Mouse (Mus musculus): ENCODE measurements around the gene Serpina11. TPM values are rescaled to one million over a fixed set of nuclear protein-coding genes. Genes with fewer than 3 reads are reported as not detected.

The Serpina11 gene
- polyA plus RNA-seq, 1 experiment from 2014 or later = 0.32 TPM

DNA sequence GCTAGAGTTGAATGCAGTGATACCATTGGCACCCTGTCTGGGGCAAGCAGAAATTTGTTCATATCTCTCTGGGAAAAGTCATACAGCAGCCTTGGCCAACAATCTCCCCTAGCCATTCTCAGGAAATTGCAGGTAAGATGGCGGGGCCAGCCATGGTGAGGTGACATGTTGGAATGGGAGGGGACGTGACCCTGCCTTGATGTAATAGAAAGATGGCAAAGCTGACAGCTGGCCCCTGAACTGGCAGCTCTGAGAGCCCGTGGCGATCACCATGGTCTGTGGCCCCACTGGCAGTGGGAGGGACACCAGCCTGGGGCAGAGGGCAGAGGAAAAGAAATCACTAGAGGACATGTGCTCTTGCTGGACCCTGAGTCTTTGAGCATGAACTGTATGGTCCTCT, 43.5 kb downstream of the Serpina11 start:
- Histone ChIP-seq H3K9me3 (ENCODE audit: control insufficient read depth, low read length) (no peaks in the 10 kb centered on the region), H3K36me3 (ENCODE audit: control insufficient read depth, insufficient read depth, low read length) (no peaks in the 10 kb centered on the region), H3K27me3 (ENCODE audit: control insufficient read depth, insufficient read depth, low read length) (no peaks in the 10 kb centered on the region), H3K4me2 (replicated peaks; ENCODE audit: low read depth) (no peak overlapping the region), H3K4me1 (replicated peaks; ENCODE audit: control insufficient read depth, insufficient read depth) (no peaks in the 10 kb centered on the region), H3K4me3 (ENCODE audit: low read depth, low read length) (no peak overlapping the region), H3K27ac (replicated peaks) (no peak overlapping the region), H3K9ac (ENCODE audit: low read length) (no peak overlapping the region)
- ATAC-seq (ENCODE audit: low FRiP score, low TSS enrichment) (no peak), DNase-seq (ENCODE audit: low spot score) (no peak)
- TF ChIP-seq CTCF (IDR thresholded peaks at IDR 0.05; ENCODE audit: low read depth) (no peak), EP300 (optimal IDR thresholded peaks at IDR 0.05) (no peak)
- 95% methylated on average over 4 of the region's 4 CpGs for WGBS

Other genes with a start within 250 kb of the Serpina11 start
- 2.5 and 4.1 TPM in 2 replicates for gene Serpina1d, start 216.4 kb downstream of the Serpina11 start, polyA plus RNA-seq (2015; fragmentation: Nextera tagmentation; extraction: Ambion mirVana)
- 3.9 and 5.8 TPM in 2 replicates for gene Serpina1b, start 159.6 kb downstream of the Serpina11 start, polyA plus RNA-seq (2015; fragmentation: Nextera tagmentation; extraction: Ambion mirVana)
- 3.5 and 6.7 TPM in 2 replicates for gene Serpina1a, start 126.4 kb downstream of the Serpina11 start, polyA plus RNA-seq (2015; fragmentation: Nextera tagmentation; extraction: Ambion mirVana)
- gene Serpina1c, start 85.1 kb downstream of the Serpina11 start, polyA plus RNA-seq (2015; fragmentation: Nextera tagmentation; extraction: Ambion mirVana) = 1.6 and 2.6 TPM in 2 replicates
- 5.0 and 5.7 TPM in 2 replicates for gene Serpina1e, start 31.0 kb downstream of the Serpina11 start, polyA plus RNA-seq (2015; fragmentation: Nextera tagmentation; extraction: Ambion mirVana)
- 14.9 and 15.4 TPM in 2 replicates for gene Serpina9, start 23.8 kb upstream of the Serpina11 start, polyA plus RNA-seq (2015; fragmentation: Nextera tagmentation; extraction: Ambion mirVana)
- 2.5 TPM in 2 replicates for gene Serpina12, start 54.5 kb upstream of the Serpina11 start, polyA plus RNA-seq (2015; fragmentation: Nextera tagmentation; extraction: Ambion mirVana)
- gene Serpina5, start 111.2 kb upstream of the Serpina11 start, polyA plus RNA-seq (2015; fragmentation: Nextera tagmentation; extraction: Ambion mirVana) = 0.07 and 0.10 TPM in 2 replicates
- gene Serpina3a, start 122.8 kb upstream of the Serpina11 start, polyA plus RNA-seq (2015; fragmentation: Nextera tagmentation; extraction: Ambion mirVana) = not detected in 2 replicates
- 0.05 TPM in 1 of 2 replicates, not detected in the other for gene Serpina3b, start 138.0 kb upstream of the Serpina11 start, polyA plus RNA-seq (2015; fragmentation: Nextera tagmentation; extraction: Ambion mirVana)
- 0.04 TPM in 1 of 2 replicates, not detected in the other for gene Serpina3c, start 163.9 kb upstream of the Serpina11 start, polyA plus RNA-seq (2015; fragmentation: Nextera tagmentation; extraction: Ambion mirVana)
- gene Serpina3f, start 224.6 kb upstream of the Serpina11 start, polyA plus RNA-seq (2015; fragmentation: Nextera tagmentation; extraction: Ambion mirVana) = 0.10 and 0.17 TPM in 2 replicates
- 2.4 and 5.8 TPM in 2 replicates for gene Serpina3g, start 246.3 kb upstream of the Serpina11 start, polyA plus RNA-seq (2015; fragmentation: Nextera tagmentation; extraction: Ambion mirVana)

Data from stomach, postnatal 0 days (tissue).